Mouse (Mus musculus) hindbrain, postnatal 0 days (tissue): ENCODE results near the gene Mef2d. TPM values are rescaled to one million over a fixed set of nuclear protein-coding genes. Genes with fewer than 3 reads are reported as not detected.

Source experiments
- ATAC-seq: fragments of 200-750 bp; cut with Nextera tagmentation; 2 replicates; pipeline ENCODE4 v1.8.0; 2017; ENCODE audit warnings: mild to moderate bottlenecking, moderate TSS enrichment, moderate library complexity
- DNase-seq: peaks from one replicate; pipeline ENCODE4 v3.0.0-alpha.2; 2015; ENCODE audit warnings: low spot score
- H3K27ac ChIP-seq: fragments of 300-500 bp; sonication (generic); 2 replicates; pipeline ENCODE4 v1.5.1; 2014; ENCODE audit warnings: mild to moderate bottlenecking
- H3K27me3 ChIP-seq: fragments of 300-500 bp; sonication (generic); 2 replicates; pipeline ENCODE4 v1.6.1; 2014; ENCODE audit warnings: low read length, mixed read lengths; ENCODE audit not compliant: insufficient read depth
- H3K36me3 ChIP-seq: fragments of 300-500 bp; sonication (generic); 2 replicates; pipeline ENCODE4 v1.6.1; 2014; ENCODE audit warnings: low read length, mixed read lengths; ENCODE audit not compliant: insufficient read depth
- H3K4me1 ChIP-seq: fragments of 300-500 bp; sonication (generic); 2 replicates; pipeline ENCODE4 v1.6.1; 2014; ENCODE audit warnings: antibody characterized with exemption, low read length, mixed read lengths; ENCODE audit not compliant: insufficient read depth
- H3K4me2 ChIP-seq: fragments of 300-500 bp; sonication (generic); 2 replicates; pipeline ENCODE4 v1.6.1; 2014; ENCODE audit warnings: low read depth, mild to moderate bottlenecking, low read length, moderate library complexity, mixed read lengths
- H3K4me3 ChIP-seq: fragments of 300-500 bp; sonication (generic); 2 replicates; pipeline ENCODE4 v1.5.1; 2014; ENCODE audit warnings: low read length
- H3K9ac ChIP-seq: fragments of 300-500 bp; sonication (generic); replicated peaks from 2 replicates; pipeline ENCODE4 v1.6.1; 2014; ENCODE audit warnings: mild to moderate bottlenecking, low read length, moderate library complexity, mixed read lengths
- H3K9me3 ChIP-seq: fragments of 300-500 bp; sonication (generic); 2 replicates; pipeline ENCODE4 v1.6.1; 2016; ENCODE audit warnings: low read length, mixed read lengths
- CTCF ChIP-seq: IDR thresholded peaks from 2 replicates; pipeline ENCODE4 v1.5.1; 2016; ENCODE audit warnings: antibody characterized with exemption, control low read depth, low read depth
- WGBS: fragments of 180-500 bp; shearing (Covaris S2); extraction: QIAGEN DNeasy Blood & Tissue Kit; methylation state at CpG from one replicate; pipeline ENCODE4 v1.1.7; 2014; 5-methylcytosine and 5-hydroxymethylcytosine counted together
- polyA plus RNA-seq: library from polyadenylated mRNA; unstranded; fragments of >200 nt; fragmentation: Nextera tagmentation; extraction: Ambion mirVana; gene quantifications from 2 replicates; pipeline ENCODE4 v1.2.1, GENCODE M21; 2015
- total RNA-seq: library from RNA; depleted of rRNA; stranded (reverse); fragments of >200 nt; gene quantifications from 2 replicates; pipeline ENCODE4 v1.2.3, GENCODE M21; 2014

The Mef2d gene
- total and polyA plus RNA-seq, 2 experiments from 2014 or later, result 19.2 to 50.3 TPM

DNA sequence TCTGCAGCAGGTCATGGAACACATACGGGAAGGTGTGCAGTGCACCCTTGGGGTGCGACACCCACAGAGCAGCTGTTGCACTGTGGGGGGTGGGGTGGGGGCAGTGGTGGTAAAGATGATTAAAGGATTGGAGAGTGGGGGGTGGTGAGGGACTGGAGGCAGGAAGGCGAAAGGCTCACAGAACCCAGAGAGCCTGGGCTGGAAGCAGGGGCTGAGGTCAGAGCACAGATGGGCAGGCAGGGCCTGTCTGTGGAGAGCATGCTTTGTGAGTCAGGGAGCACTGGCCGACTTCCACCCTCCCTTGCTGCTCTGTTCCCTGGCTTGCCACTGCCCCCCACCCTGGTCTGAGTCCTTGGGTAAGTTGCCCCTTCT lies 3.2 kb downstream of the Mef2d start:
- H3K4me1 ChIP-seq, result peaks cover 57% of the 10 kb centered on the region
- 24% methylated on average over 4 of the region's 4 CpGs for WGBS
- DNase-seq, result no peak
- H3K27ac ChIP-seq, result peak overlapping the region; percentile 20; the same call in 1 of the 2 replicates
- no peak for TF ChIP-seq CTCF
- no peak for ATAC-seq
- H3K4me2 ChIP-seq, result peak overlapping the region; percentile 93
- peak overlapping the region; percentile 40 for H3K9ac ChIP-seq
- no peaks in the 10 kb centered on the region for H3K36me3 ChIP-seq
- no peaks in the 10 kb centered on the region for H3K9me3 ChIP-seq
- no peaks in the 10 kb centered on the region for H3K27me3 ChIP-seq
- H3K4me3 ChIP-seq, result no peak overlapping the region; the same call in 1 of the 2 replicates

DNA sequence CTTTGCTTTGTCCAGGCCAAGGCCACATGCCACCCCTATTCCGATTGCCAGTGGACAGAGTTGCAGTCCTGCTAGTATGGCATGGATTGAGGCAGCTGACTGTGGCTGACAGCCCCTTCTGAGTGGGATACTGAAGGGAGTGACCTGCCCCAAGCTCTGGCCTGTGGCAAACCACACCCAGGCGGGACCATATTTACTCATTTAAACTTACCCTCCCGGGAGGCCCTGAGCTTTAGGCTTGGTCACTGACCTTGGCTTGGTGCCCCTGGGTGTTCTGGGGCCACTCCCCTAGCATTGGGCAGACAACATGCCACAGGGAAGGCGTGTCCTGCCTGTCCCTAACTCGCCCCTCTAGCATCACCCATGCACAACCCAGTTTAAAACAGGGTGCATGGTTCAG lies 3.8 kb downstream of the Mef2d start:
- Histone ChIP-seq H3K4me2 (0 out of 2 replicates have a peak overlapping the region, but pooled peaks have one; percentile 93), H3K27me3 (no peaks in the 10 kb centered on the region), H3K4me1 (peaks cover 63% of the 10 kb centered on the region), H3K9me3 (no peaks in the 10 kb centered on the region), H3K36me3 (no peaks in the 10 kb centered on the region), H3K27ac (peak overlapping the region; percentile 20; the same call in 1 of the 2 replicates), H3K4me3 (no peak overlapping the region), H3K9ac (peak overlapping the region; percentile 40)
- no peak for TF ChIP-seq CTCF
- 71% methylated on average over 5 of the region's 5 CpGs for WGBS
- no peak for ATAC-seq
- DNase-seq, result no peak

DNA sequence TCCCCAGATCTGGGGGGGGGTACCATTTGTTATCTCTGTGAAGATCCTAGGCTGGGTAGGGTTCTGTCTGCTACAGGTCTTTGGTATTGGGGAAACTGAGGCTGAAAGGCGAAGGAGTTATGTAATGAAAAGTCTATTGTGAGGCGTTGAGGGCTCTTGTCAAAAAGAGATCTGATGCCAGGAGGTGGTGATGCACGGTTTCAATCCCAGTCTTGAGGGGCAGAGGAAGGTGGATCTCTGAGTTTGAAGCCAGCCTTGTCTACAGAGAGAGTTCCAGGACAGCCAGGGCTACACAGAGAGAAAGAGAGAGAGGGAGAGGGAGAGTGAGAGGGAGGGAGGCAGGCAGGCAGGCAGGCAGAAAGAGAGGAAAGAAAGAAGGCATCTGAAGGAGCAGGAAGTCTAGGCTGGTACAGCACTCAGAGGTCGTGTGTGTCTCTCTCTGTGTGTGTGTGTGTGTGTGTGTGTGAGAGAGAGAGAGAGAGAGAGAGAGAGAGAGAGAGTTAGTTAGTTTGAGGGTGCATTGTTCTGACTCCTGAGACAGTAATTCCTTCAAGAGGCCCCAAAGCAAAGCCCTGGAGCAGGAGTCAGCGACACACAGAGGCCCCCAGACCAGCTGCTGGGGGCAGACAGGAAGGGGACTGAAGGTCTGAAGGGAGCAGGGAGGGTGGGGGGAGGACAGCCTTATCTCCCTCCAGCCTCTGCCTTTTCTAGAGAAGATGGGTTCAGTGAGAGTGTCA lies 4.4 kb downstream of the Mef2d start:
- H3K36me3 ChIP-seq, result no peaks in the 10 kb centered on the region
- WGBS, result 46% methylated on average over 5 of the region's 5 CpGs
- peaks cover 66% of the 10 kb centered on the region for H3K4me1 ChIP-seq
- no peak for ATAC-seq
- H3K4me2 ChIP-seq, result no peak overlapping the region
- no peaks in the 10 kb centered on the region for H3K27me3 ChIP-seq
- DNase-seq, result no peak
- TF ChIP-seq CTCF, result no peak
- H3K9ac ChIP-seq, result 0 out of 2 replicates have a peak overlapping the region, but pooled peaks have one; percentile 0
- H3K4me3 ChIP-seq, result no peak overlapping the region
- no peaks in the 10 kb centered on the region for H3K9me3 ChIP-seq
- no peak overlapping the region for H3K27ac ChIP-seq

DNA sequence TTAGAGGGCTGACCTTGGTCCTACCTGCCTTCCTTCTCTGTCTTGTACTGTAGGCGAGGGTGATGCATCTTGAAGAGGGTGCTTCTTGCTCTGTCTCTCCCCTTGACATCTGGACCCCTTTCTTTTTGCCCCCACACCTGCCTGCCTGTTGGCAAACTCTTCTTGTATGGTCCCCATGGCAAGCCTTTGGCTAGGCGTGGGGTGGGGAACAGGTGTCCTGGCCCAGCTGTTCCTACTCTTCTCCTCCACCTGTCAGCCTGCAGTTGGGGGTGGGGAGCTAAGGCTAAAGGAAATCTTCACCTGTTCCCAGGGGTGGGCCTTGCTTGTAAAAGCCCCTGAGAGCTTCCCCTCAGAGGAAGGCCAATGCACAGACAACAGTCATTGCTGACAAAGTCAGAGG lies 5.3 kb downstream of the Mef2d start:
- H3K27me3 ChIP-seq, result no peaks in the 10 kb centered on the region
- peaks cover 74% of the 10 kb centered on the region for H3K4me1 ChIP-seq
- no peak overlapping the region for H3K9ac ChIP-seq
- no peak for ATAC-seq
- no peak for TF ChIP-seq CTCF
- DNase-seq, result no peak
- H3K4me2 ChIP-seq, result no peak overlapping the region
- H3K9me3 ChIP-seq, result no peaks in the 10 kb centered on the region
- no peak overlapping the region for H3K4me3 ChIP-seq
- H3K27ac ChIP-seq, result no peak overlapping the region
- H3K36me3 ChIP-seq, result no peaks in the 10 kb centered on the region
- 67% methylated on average over 2 of the region's 2 CpGs for WGBS

DNA sequence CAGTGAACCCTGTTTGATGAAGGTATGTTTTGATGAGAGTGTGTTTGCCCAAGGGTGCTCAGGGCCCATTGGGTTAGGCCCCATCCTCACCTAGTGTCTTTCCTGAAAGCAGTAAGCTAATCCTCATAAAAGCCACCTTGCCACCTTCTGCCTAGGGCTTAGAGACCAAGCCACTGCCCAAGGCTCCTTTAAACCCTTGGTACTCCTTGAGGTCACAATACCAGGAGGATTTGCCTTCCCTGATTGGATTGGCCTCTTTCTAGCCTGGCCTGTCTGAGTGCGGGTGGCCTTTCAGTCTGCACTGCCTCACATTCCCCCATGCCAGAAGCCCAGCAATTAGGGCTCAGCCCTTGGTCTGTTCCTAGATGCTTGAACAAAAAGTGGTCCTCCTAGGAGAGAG lies 5.7 kb downstream of the Mef2d start:
- no peak overlapping the region for H3K9ac ChIP-seq
- 68% methylated on average over 1 of the region's 1 CpGs for WGBS
- H3K4me1 ChIP-seq, result peaks cover 76% of the 10 kb centered on the region
- no peak overlapping the region for H3K4me2 ChIP-seq
- ATAC-seq (no peak), DNase-seq (no peak)
- no peak overlapping the region for H3K4me3 ChIP-seq
- no peaks in the 10 kb centered on the region for H3K36me3 ChIP-seq
- TF ChIP-seq CTCF, result no peak
- H3K27ac ChIP-seq, result no peak overlapping the region
- no peaks in the 10 kb centered on the region for H3K27me3 ChIP-seq
- no peaks in the 10 kb centered on the region for H3K9me3 ChIP-seq

DNA sequence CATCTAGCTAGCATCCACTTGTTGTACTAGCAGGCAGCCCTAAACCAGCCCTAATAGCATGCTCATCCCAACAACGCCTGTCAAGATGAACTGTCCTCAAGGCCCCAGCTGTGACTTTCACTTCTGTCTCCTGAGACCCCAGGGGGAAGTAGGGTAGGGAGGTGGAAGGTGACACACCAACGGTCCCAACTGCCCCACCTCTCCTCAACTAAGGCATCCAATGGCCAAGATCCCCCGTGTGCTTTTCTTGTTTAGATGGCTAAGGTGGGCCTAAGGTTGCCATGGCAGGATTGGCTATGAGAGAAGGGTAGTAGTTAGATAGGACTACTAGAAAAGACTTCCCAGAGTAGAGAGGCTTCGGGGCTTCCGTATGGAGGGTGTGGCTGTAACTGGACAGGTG lies 6.2 kb downstream of the Mef2d start:
- peaks cover 76% of the 10 kb centered on the region for H3K4me1 ChIP-seq
- no peaks in the 10 kb centered on the region for H3K36me3 ChIP-seq

DNA sequence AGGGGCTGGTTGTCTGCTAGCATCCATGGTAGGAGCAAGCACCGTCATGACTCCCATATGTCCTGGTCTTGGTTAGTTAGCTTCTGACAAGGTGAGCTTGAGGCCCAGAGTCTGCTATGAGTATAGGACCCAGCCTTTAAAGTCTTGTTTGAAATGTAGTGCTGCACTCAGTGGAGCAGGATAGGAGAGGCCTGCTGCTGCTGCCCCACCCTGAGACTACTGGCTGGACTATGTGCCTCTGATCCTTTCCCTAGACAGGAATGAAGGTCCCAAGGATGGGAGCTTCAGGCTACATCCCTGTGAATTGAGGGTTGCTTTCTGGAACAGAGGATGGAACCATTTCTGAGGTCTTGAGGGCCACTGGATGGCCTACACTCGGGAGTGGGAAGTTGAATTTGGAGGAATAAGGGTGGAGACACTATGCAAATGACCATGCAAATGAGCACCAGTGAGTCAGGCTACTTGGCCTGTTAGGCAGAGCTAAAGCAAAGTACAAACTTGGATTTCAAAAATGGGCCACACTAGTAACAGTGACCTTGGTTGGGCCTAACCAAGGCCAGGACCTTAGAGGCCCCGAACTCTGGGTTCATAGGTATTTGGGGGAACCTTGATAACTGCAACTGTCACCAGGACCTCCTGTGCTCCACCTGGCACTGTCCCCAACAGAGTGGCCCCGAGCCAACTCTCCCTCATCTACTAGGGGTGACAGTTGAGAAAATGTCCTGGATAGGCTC lies 6.8 kb downstream of the Mef2d start:
- peak overlapping the region; percentile 30; the same call in 1 of the 2 replicates for H3K9ac ChIP-seq
- H3K27ac ChIP-seq, result peak overlapping the region; percentile 80
- DNase-seq, result peak; percentile 45
- no peaks in the 10 kb centered on the region for H3K36me3 ChIP-seq
- no peak overlapping the region for H3K4me3 ChIP-seq
- H3K4me1 ChIP-seq, result peaks cover 76% of the 10 kb centered on the region
- 55% methylated on average over 4 of the region's 4 CpGs for WGBS
- H3K9me3 ChIP-seq, result no peaks in the 10 kb centered on the region
- H3K27me3 ChIP-seq, result no peaks in the 10 kb centered on the region
- H3K4me2 ChIP-seq, result peak overlapping the region; percentile 42; the same call in 1 of the 2 replicates
- no peak for ATAC-seq
- no peak for TF ChIP-seq CTCF

More for the DNA sequence above, 6.2 kb downstream of the Mef2d start:
- Histone ChIP-seq H3K4me2 (no peak overlapping the region), H3K27me3 (no peaks in the 10 kb centered on the region), H3K9ac (no peak overlapping the region), H3K9me3 (no peaks in the 10 kb centered on the region), H3K27ac (peak overlapping the region; percentile 80; the same call in 1 of the 2 replicates), H3K4me3 (no peak overlapping the region)
- DNase-seq (no peak), ATAC-seq (no peak)
- 86% methylated on average over 5 of the region's 5 CpGs for WGBS
- TF ChIP-seq CTCF, result no peak
